Comparison of ENCODE assay signal across 8 mouse cellular contexts in the genomic region with DNA sequence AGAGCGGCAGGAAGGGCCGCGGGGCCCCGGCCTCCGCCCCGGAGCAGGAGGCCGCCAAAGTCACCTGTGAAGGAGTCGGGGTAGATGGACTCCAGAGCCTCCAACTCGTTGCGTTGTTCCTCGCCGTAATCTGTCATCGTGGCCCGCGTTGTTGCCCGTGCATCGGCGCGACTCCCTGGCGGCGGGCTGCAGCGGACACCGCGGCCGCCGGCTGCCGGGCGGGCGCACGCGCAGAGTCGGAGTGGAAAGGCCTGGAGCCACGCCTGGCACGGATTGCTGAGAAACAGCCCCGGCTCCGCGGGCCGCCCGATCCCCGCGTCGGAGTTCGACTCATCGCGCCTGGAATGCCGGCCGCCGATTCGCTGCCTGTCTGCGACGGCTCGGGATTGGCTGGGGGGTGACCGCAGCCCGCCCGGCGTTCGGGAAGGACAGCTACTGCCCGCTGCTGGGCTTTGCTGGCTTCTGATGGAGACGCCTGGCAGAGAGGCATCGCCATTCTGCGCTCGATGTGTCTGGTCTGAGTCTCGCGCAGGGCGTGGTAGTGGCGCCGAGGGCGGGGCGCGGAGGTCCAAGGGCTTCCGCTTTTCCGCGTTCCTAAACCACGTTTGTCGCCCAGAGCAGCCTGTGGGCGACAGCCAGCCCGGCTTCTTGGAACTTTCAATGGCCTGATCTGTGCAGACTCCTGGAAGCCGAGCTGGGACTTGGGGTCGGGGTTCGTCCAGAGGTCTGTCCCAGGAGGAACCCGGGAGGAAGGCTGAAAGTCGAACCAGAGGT. TPM values are rescaled to one million over a fixed set of nuclear protein-coding genes. Genes with fewer than 3 reads are reported as not detected.
A peak's percentile ranks its signal among the peaks of the same experiment; 100 is the strongest.
DNase-seq lines count a peak whose midpoint lies in the region; ATAC-seq and TF ChIP-seq lines count a peak whose summit lies in the region.

A gene (minus strand): TSS at position 323 of the 774 bp plus-strand sequence.

- peak within 1 kb of the TSS; percentile 70 for H3K4me3 ChIP-seq in cortical plate, adult 2 months (ENCODE audit: insufficient read depth, low read length)
- peak within 1 kb of the TSS; percentile 99 for H3K4me3 ChIP-seq in megakaryocyte, embryonic 14.5 days (replicated peaks)

- peak; percentile 88 for ATAC-seq in activated CD4-positive, CD25-positive, alpha-beta regulatory T cell, adult 4 months

- peak; percentile 55; the same call in 1 of the 2 replicates for TF ChIP-seq POLR2A in cortical plate, adult 2 months (IDR thresholded peaks at IDR 0.05; ENCODE audit: extremely low read depth, insufficient read depth, low read length)

- H3K9me3 ChIP-seq in megakaryocyte, embryonic 14.5 days = no peaks in the 10 kb centered on the region

- H3K36me3 ChIP-seq in megakaryocyte, embryonic 14.5 days (replicated peaks; ENCODE audit: low read length) = peaks cover 12% of the 10 kb centered on the region

- H3K27ac ChIP-seq in cortical plate, adult 2 months (ENCODE audit: insufficient read depth, low read length) = peak within 1 kb of the TSS; percentile 46

- no peaks in the 10 kb centered on the region for H3K27me3 ChIP-seq in megakaryocyte, embryonic 14.5 days (replicated peaks)

- H3K4me1 ChIP-seq in cortical plate, adult 2 months (ENCODE audit: control insufficient read depth, insufficient read depth, low read length) = peaks cover 6% of the 10 kb centered on the region
- peaks cover 60% of the 10 kb centered on the region for H3K4me1 ChIP-seq in megakaryocyte, embryonic 14.5 days

- no peak for TF ChIP-seq CTCF in cortical plate, adult 2 months (IDR thresholded peaks at IDR 0.05; ENCODE audit: extremely low read depth, insufficient read depth, low read length)

- peak; percentile 94 to 97 for DNase-seq in gastrocnemius, adult 8-10 months (ENCODE audit: low spot score in 2 of 2)
- peak; percentile 86 for DNase-seq in hindlimb bud, embryonic 11.5 days (ENCODE audit: extremely low spot score, low read depth, low spot score)
- DNase-seq in left cerebral cortex, adult 8-10 months (ENCODE audit: low spot score in 2 of 2) = peak; percentile 94 to 98
- peak; percentile 99 for DNase-seq in right cerebral cortex, postnatal 10 days (ENCODE audit: low spot score in 2 of 2)
- peak; percentile 92 for DNase-seq in urinary bladder, postnatal 25 days (ENCODE audit: low spot score)

RNA-seq across cellular contexts. Expression of the gene that starts here (rescaled TPM):
- 100 to 1,000 TPM in 1 of 2 experiments, 10 to 100 TPM in 1; 99.2 to 106 TPM for polyA plus RNA-seq in activated CD4-positive, CD25-positive, alpha-beta regulatory T cell, adult 4 months (2017; shearing (Covaris generic))
- 65.8 and 72.3 TPM in 2 replicates for polyA plus RNA-seq in cortical plate, adult 2 months (2012; rRNA removed)
- total RNA-seq in gastrocnemius, adult 8-10 months (2022) = 100 to 1,000 TPM; 173 to 185 (median 176) TPM
- 100 to 1,000 TPM in 3 of 4 experiments, 10 to 100 TPM in 1; 98.4 to 105 (median 102) TPM for total RNA-seq in left cerebral cortex, adult 8-10 months (2022)
- 67.5 and 118 TPM in 2 replicates for polyA plus RNA-seq in megakaryocyte, embryonic 14.5 days (2012; ENCODE audit: insufficient read depth, low replicate concordance)

Comparison
In these comparisons a context has a peak if more than half of its experiments do, and no peak if none do; other contexts are left out.
1. Peak in every context shown above with its lines: DNase-seq, ATAC-seq, H3K4me3 ChIP-seq and H3K27ac ChIP-seq.